Mouse (Mus musculus): ENCODE results near the gene Dbn1. TPM values are rescaled to one million over a fixed set of nuclear protein-coding genes. Genes with fewer than 3 reads are reported as not detected.

Dbn1 gene
- total RNA-seq (2021): 1 to 10 TPM; 5.7 to 6.4 TPM
- long read RNA-seq, experiment 1, transcript Dbn1-203 (14 exons, 2,940 nt): major isoform, 5 of 7 reads
- long read RNA-seq, experiment 1, partial matches to known transcripts: 2 of 7 reads
- long read RNA-seq, experiment 1, other reads (novel, unspliced or antisense): 0 of 7 reads
- long read RNA-seq, experiment 2, partial matches to known transcripts: 2 of 2 reads
- long read RNA-seq, experiment 2, other reads (novel, unspliced or antisense): 0 of 2 reads

DNA sequence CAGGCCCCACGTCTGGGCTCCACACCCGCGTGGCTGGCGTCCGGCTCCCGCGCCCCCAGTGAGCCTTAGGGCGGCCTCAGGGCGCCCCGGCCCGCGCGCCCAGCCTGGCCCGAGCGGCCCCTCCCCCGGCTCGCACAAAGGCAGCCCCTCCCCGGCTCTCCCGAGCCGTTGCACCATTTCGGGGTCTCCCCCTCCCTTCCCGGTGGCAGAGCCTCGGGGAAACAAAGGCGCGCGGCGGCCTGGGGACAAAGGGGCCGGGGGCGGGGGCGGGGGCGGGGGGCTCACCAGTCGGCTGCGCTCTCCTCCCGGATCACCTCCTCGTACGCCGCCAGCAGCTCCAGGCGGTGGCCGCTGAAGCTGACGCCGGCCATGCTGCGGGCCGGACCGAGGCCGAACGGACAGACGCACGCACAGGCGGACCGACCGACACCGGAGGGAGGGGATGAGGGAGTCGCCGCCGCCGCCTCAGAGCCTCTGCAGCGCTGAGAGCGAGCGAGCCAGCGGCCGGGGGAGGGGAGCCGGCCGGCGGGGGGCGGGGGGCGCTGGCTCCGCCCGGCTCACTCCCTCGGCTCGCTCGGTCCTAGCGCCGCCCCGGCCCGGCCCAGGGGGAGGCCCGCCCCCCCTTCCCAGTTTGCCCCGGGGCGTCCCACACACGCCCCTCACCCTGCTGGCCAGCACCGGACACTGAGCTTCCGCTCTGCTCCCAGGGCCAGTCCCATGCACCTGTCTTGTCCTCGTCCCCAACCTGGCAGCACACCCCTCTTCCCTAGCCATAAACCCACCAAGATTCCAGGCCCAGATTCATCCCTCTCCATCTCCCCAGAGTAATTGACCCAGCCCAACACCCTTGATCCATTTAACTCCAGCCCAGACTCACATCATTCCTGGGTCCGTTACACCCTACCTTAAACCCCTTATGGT is at the start of gene Dbn1:
TSS of gene Dbn1 (minus strand) at position 534 of the 921 bp plus-strand sequence.
- peak in 1 of 2 experiments; percentile 55 for DNase-seq

GRCm38 (mm10) chr13:55536194-55537175 is 48.6 kb upstream of the Dbn1 start, which contains the start of gene Ddx41:
Ddx41 (minus strand) TSS chr13:55536658.
- DNase-seq: peak; percentile 100

DNA sequence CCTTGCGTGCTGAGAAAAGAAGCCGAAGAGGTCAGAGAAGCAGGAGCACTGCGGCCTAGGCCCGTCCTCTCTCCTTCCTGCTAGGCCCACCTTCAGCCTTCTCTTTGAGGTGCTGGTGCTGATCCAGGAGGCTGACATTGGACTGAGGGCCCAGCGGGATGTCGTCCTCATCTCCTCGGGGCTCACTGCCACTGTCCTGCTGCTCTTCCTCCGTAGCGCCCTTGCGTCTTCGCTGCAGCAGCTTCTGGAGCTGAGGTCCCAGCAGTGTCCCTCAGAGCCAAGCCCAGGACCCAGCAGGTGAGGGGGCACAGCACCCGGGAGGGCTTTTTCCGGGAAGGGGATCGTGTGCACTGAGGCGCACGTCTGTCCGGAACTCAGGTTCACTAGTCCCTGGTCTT is 47.9 kb upstream of the Dbn1 start:
- DNase-seq: no peak

DNA sequence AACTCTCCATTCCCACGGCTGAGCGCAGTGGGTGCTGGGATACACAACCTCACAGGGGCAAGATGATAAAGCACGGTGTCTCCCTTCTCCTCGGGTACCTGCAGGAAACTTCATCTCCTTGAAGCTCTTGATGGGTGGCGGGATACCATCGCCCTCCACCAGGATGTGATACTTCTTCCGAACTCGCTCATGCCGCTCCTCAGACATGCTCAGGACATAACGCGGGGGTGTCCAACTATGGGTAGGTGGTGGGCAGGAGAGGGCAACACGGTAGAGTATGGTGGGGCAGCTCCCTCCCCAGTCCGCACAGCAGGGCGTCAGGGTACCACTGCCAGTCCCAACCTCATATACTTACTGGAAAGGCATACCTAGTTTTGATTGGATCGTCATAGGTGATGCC is 47.3 kb upstream of the Dbn1 start:
- no peak for DNase-seq

- DNase-seq: no peak
Observed at GRCm38 (mm10) chr13:55529198-55529915, 41.4 kb upstream of the Dbn1 start, which contains the start of gene Dok3. Dok3 (minus strand) TSS chr13:55529296.

DNA sequence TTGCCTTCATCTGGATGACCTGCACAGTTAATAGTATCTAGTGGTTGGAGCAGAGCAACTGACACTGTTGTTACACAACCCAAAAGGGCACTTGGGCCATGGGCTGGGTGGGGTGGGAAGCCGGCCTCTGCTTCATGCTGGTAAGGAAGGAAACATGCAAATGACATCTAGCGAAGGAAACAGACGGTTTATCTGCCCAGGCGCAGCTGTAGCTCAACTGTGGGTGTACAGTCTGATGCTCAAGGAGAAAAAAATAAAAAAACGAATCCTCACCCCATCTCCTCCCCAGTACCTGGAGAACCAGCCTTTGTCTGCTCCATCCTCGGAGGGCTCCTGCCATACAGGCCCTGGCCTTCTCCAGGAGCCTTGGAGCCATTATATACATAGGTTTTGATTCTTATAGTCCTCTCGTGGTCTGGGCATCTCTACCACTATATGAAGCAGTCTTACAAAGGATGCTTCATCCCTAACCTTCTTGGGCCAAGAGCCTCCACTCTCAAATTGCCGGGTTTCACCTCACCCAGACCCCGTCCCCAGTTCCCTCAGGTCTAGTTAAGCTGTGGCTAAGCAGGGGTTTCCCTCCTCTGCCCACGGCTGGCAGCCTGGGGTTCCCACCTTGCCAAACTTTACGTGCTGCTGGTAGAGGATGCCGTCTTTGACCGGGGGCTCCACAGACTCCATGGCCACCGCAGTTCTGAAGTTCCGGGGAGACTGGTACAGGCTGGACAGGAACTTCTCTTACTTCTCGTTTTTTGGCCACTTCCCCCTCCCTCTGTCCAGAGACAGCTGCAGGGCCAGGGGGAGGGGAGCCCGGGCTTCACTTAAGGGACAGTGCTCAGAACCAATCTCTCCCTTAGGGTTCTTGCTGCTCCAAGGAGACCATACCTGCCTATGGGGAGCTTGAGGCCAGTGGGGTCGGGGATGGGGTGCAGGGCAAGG is 40.2 kb upstream of the Dbn1 start:
- peak in 1 of 2 experiments; percentile 64 for DNase-seq

DNA sequence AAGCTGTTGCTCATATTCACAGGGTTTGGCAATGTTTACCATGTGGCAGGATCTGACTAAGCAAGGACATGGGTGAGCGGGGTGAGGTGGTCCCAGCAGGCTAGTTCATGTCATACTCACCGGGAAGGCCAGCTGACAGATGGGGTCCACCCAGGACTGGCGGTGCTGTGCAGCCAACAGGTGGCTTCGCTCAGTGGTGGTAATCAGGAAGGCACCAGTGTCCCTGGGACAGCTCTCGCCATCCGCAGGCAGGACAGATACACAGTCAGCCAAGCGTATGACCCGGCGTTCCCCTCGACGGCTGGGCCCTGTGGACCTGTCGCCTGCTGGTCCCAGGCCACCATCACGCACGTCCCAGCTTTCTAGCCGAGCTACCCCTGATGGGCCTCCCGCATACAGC is 39.3 kb upstream of the Dbn1 start:
- DNase-seq: no peak

DNA sequence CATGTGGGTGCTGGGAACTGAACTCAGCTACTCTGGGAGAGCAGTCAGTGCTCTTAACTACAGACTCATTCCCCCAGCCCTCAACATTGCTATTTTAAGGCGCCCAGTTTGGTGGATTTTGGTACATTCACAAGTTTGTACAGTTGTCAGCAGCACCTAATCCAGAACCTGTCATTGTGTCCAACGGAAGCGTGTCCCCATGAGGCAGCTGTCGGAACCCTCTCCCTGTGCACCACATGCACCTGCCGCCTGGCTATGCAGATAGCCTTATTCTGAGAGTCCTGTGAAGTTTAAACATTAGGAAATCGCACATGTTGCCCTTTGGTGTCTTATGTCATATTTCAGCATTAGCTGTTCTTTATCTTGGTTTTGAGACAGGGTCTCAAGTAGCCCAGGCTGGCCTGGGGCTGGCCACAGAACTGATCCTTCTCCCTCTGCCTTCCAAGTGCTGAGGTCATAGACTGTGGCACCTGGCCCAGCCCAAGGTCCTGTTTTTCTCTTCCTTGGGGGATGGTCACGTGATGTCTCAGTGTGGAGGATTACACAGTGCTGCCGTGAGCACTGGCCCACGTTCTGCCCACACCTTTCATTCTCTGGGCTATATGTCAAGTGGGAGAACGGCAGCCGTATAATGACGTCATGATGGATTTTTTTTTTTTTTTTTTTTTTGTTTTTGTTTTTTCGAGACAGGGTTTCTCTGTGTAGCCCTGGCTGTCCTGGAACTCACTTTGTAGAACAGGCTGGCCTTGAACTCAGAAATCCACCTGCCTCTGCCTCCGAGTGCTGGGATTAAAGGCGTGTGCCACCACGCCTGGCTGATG is 38.0 kb upstream of the Dbn1 start:
- DNase-seq: no peak

GRCm38 (mm10) chr13:55523951-55524600 is 36.2 kb upstream of the Dbn1 start:
- DNase-seq: no peak

DNA sequence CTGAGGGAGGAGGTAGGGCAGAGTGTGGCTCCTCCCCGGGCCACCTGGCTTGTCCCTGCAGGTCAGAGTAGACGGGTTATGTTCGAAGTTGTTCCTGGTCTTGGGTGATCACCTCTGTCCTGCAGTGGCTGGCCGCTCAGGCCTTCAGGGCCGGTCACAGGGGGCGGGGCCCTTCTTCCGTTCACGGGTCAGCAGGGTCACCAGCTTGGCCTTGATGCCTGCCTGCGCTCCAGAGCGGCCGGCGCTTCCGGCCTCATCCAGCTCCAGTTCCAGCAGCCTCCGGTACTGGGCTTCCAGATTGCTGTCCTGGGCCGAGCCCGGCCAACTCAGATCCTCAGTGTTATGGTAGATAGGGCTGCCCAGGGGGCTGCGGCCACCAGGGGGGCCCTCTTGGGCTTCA is 35.4 kb upstream of the Dbn1 start:
- peak; percentile 56 to 75 for DNase-seq

DNA sequence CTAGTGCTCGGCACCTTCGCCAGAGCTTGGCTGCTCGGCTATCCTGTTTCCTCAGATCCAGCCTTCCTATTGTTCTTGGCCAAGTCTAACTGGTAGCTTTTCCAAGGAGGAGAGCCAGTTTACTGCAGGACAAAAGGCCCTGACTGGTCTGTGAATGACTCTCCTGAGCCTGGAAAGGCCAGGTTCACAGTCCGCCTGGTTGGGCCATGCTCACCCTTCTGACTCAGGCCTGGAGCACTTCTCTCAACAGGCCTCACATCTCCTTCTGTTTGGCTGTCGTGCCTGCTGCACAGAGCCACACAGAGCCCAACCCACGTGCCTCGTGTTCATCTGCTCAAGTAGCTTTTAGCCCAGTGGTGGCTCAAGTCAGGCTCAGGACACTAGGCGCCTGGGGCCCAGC is 34.8 kb upstream of the Dbn1 start:
- peak; percentile 33 to 65 for DNase-seq

DNA sequence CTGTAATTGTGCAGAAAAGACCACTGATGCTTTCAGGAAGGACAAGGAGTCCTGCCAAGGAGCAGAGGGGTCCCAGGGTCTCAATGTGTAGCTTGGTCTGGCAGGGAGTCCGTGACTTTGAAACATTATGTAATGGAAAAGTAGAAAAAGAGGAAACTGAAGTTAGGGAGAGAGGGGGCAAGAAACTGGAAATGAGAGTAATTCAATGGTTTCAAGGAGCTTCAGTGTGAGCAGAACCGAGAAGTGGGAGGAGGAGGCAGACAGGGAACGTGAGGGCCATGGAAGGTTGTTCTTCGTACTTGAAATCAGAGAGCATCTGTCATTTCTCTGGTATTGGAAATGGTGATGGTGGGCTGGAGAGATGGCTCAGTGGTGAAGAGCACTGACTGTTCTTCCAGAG is 31.7 kb upstream of the Dbn1 start:
- no peak for DNase-seq

- peak; percentile 84 to 94 for DNase-seq
Observed at GRCm38 (mm10) chr13:55516955-55517354, 29.0 kb upstream of the Dbn1 start.

DNA sequence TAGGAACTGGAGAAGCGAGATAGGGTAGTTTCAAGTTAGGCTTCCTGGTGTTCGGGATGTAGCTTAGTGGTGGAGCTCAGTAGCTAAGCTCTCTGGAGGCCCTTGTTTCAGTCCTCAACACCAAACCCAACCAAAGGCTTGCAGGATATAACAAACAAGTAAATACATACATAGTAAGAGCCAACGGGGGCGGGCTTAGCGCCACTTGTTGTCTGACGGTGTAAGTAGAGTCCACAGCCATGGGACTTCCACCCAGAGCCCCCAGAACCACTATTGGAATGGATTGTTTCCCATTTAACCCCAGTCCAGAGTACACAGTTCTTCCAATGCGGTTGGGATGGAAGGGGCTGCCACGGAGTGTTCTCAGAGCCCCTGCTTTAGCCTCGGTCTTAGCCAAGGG is 25.9 kb upstream of the Dbn1 start:
- DNase-seq: no peak

GRCm38 (mm10) chr13:55513111-55513748 is 25.3 kb upstream of the Dbn1 start, which contains the start of gene Pdlim7:
Pdlim7 (minus strand) TSS chr13:55513676.
- peak; percentile 93 to 96 for DNase-seq

GRCm38 (mm10) chr13:55512379-55513031 is 24.6 kb upstream of the Dbn1 start:
- DNase-seq: peak; percentile 69 to 76

DNA sequence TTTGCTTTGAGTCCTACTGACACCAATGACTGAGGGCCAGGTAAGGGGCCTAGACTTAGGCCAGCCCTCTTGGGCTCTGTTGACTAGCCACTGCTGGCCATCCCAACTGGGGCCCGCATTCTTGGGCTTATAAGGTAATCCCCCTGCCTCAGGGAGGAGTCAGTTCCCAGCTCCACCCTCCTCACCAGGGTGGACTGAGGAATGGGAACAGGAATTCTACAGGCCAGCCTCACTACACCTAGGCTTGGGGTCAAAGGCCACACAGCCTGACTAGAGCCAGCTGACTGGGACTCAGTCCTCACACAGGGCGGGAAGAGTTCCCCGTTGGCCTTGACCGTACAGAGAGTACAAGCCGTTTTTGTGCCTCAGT is 23.6 kb upstream of the Dbn1 start:
- no peak for DNase-seq
